Mouse (Mus musculus): ENCODE data around the gene Ptgfrn. TPM values are rescaled to one million over a fixed set of nuclear protein-coding genes. Genes with fewer than 3 reads are reported as not detected.

The Ptgfrn gene
- polyA plus RNA-seq, 1 experiment from 2014 or later, result 5.1 TPM

DNA sequence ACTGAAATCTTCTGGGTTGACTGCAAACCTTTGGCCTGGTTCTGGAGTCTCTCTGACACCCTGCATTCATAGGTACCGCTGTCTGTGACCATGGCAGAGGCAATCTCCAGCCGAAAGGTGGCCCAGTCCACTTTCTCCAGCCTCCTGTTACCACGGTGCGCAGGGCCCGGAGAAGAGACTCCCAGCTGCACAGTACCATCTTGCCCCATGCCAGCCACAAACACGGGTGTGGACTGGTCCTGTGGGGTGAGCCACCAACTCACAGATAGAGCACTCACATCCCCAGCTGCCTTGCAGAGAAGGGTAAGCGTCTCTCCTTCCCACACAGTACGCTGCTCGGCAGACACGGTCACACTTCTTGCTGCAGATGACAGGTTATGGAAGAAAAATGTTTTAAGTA lies 97.1 kb downstream of the Ptgfrn start:
- no peak overlapping the region for H3K27ac ChIP-seq (replicated peaks)
- no peak for ATAC-seq (ENCODE audit: extremely low read depth, insufficient number of reproducible peaks, low FRiP score, low TSS enrichment)
- H3K4me2 ChIP-seq, result no peak overlapping the region
- no peak overlapping the region for H3K9ac ChIP-seq
- H3K36me3 ChIP-seq, result no peaks in the 10 kb centered on the region
- H3K9me3 ChIP-seq, result no peaks in the 10 kb centered on the region
- WGBS, result 82% methylated on average over 10 of the region's 10 CpGs
- peaks cover 34% of the 10 kb centered on the region for H3K4me1 ChIP-seq
- H3K27me3 ChIP-seq (replicated peaks), result no peaks in the 10 kb centered on the region
- no peak overlapping the region for H3K4me3 ChIP-seq

DNA sequence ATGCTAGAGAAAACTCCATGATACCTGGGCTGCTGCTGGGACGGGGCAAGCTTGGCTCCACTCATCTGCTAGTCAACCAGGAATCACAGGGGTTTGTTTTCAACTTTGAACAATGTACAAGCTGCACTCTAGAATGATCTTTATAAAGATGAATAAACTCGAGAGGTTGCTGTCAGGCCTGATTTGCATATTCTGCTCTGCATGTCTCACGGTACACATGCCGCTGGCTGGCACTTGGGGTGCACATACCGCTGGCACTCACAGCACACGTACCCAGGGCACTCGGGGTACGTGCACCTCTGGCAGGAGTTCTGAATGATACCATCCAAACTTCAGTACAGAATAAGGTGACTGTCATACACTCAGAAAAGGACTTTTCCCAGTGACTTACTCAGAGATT lies 97.5 kb downstream of the Ptgfrn start:
- Histone ChIP-seq H3K9ac (no peak overlapping the region), H3K4me3 (no peak overlapping the region), H3K4me2 (no peak overlapping the region), H3K36me3 (no peaks in the 10 kb centered on the region), H3K27ac (replicated peaks) (peak overlapping the region; percentile 37; the same call in 1 of the 2 replicates), H3K9me3 (no peaks in the 10 kb centered on the region), H3K27me3 (replicated peaks) (no peaks in the 10 kb centered on the region), H3K4me1 (peaks cover 37% of the 10 kb centered on the region)
- 75% methylated on average over 8 of the region's 8 CpGs for WGBS
- ATAC-seq (ENCODE audit: extremely low read depth, insufficient number of reproducible peaks, low FRiP score, low TSS enrichment), result no peak

DNA sequence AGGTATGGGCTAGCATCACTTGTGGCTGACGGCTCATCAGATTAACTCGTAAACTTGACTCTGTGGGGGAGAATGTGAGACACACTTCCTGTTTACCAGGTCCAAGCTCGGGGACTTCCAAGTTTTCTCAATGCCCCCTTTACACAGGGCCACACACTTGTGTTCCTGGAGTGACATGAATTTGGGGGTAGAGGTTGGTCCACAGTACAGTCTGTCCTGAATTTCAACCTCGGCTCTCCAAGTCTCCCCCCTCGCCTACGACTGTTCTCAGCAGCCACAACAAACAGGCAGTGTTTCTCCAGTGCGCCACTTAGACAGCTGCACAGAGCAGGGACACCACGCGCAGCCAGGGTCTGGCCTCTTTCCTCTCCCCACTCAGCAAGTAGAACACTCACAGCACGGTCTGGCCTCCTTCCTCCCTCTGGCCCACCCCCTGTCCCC lies 97.9 kb downstream of the Ptgfrn start:
- H3K27ac ChIP-seq (replicated peaks), result peak overlapping the region; percentile 37

DNA sequence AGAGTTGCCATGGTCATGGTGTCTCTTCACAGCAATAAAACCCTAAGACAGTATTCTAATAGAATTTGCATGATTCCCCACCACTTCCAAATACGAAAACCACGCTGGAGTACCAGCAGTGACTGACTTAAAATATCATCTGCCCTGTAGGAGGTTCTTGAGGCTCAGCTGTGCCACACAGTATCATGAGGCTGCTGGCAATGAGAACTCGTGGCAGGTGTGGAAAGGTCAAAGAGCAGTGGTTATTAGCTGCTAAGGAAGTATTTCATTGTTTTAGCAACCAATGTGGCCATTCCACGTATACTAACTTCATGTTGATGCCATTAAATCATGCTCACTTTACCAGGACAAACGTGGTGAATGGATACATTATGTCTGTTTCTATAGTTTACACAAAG lies 98.9 kb downstream of the Ptgfrn start:
- H3K4me3 ChIP-seq, result no peak overlapping the region
- H3K27me3 ChIP-seq (replicated peaks), result no peaks in the 10 kb centered on the region
- no peaks in the 10 kb centered on the region for H3K36me3 ChIP-seq
- H3K9me3 ChIP-seq, result no peaks in the 10 kb centered on the region
- no peak overlapping the region for H3K27ac ChIP-seq (replicated peaks)
- peaks cover 46% of the 10 kb centered on the region for H3K4me1 ChIP-seq
- 74% methylated on average over 5 of the region's 5 CpGs for WGBS
- no peak overlapping the region for H3K4me2 ChIP-seq
- no peak overlapping the region for H3K9ac ChIP-seq
- ATAC-seq (ENCODE audit: extremely low read depth, insufficient number of reproducible peaks, low FRiP score, low TSS enrichment), result no peak

More for the DNA sequence above, 97.9 kb downstream of the Ptgfrn start:
- Histone ChIP-seq H3K4me2 (no peak overlapping the region), H3K9ac (no peak overlapping the region; the same call in 1 of the 2 replicates), H3K4me1 (peaks cover 42% of the 10 kb centered on the region), H3K9me3 (no peaks in the 10 kb centered on the region), H3K27me3 (replicated peaks) (no peaks in the 10 kb centered on the region), H3K36me3 (no peaks in the 10 kb centered on the region), H3K4me3 (no peak overlapping the region)
- no peak for ATAC-seq (ENCODE audit: extremely low read depth, insufficient number of reproducible peaks, low FRiP score, low TSS enrichment)
- 38% methylated on average over 10 of the region's 10 CpGs for WGBS

DNA sequence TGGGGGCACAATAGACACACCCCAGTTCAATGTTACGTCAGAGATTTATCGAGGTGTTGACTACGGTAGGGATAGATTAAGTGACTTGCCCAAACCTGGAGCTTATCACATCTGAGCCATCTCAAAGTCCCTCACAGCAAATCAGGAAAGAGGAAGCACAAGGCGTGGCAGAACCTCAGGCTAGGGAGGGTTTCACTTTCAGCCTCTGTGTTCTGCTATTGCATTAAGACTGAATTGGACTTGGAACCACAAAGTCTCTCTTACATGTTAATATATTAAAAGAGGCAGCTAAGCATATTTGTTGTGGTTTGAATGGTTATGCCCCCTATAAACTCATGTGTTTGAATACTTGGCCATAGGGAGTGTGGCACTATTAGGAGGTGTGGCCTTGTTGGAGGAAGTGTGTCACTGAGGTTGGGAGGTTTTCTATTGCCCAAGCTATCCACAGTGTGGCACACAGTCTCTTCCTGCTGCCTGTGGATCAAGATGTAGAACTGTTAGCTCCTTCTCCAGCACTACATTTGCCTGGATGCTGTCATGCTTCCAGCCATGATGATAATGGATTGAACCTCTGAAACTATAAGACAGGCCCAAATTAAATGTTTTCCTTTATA lies 99.4 kb downstream of the Ptgfrn start:
- Histone ChIP-seq H3K27me3 (replicated peaks) (no peaks in the 10 kb centered on the region), H3K4me2 (no peak overlapping the region), H3K9ac (no peak overlapping the region), H3K4me3 (no peak overlapping the region), H3K27ac (replicated peaks) (no peak overlapping the region), H3K36me3 (no peaks in the 10 kb centered on the region), H3K9me3 (no peaks in the 10 kb centered on the region), H3K4me1 (peaks cover 45% of the 10 kb centered on the region)
- ATAC-seq (ENCODE audit: extremely low read depth, insufficient number of reproducible peaks, low FRiP score, low TSS enrichment), result no peak
- WGBS, result 86% methylated on average over 4 of the region's 4 CpGs

DNA sequence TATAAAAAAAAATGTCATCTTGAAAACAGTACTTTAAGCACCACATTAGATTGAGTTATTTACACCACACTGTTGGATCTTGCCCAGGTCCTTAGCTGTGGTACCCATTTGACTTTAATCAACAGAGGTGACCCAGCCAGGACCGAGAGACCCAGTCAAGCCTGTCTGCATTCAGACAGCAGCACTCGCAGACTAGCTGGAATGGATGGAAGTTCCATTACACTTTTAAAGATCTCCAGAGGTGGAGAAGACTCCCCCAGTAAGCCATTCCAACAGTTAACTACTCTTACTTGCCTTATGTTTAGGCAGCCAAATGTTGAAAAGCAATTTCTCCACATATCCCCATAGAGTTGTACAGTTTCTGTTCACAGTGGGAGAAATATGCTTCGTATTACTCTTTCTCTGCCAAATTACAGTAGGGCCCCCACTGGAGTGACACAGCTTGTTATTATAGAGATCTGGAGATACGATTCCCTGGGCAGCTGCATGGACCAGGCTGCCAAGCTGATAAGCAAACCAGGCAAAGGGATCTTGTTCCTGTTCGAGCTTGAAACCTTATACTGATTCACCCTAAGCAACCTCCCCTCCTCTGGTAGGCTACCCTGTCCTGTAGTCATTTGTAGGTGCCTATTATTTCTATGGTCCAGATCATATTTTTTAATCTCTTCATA lies 102.8 kb downstream of the Ptgfrn start:
- H3K4me1 ChIP-seq, result peaks cover 31% of the 10 kb centered on the region
- H3K27me3 ChIP-seq (replicated peaks), result no peaks in the 10 kb centered on the region
- H3K9me3 ChIP-seq, result no peaks in the 10 kb centered on the region
- ATAC-seq (ENCODE audit: extremely low read depth, insufficient number of reproducible peaks, low FRiP score, low TSS enrichment), result no peak
- no peak overlapping the region for H3K4me2 ChIP-seq
- H3K4me3 ChIP-seq, result no peak overlapping the region
- no peak overlapping the region for H3K27ac ChIP-seq (replicated peaks)
- H3K36me3 ChIP-seq, result 0 out of 2 replicates have a peak, but pooled peaks cover 2% of the 10 kb centered on the region
- 46% methylated on average over 5 of the region's 5 CpGs for WGBS
- no peak overlapping the region for H3K9ac ChIP-seq

DNA sequence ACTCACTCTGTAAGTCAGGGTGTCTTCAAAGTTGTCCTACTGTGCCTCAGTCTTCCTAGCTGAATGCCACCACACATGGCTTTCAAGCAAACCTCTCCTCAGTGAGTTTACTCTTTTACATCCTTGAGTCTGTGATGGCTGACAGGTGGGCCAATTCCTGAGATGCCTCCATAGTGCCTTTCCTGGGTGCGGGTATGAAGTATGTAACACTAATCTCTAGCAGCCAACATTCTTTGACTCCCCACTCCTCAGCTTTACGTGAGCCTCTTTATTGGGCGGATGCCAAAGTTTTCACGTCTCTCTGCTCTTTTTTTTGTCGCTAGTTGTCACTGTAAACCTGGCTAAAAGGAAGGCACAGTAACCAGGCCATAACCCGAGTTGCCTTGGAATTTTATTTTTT lies 104.7 kb downstream of the Ptgfrn start:
- Histone ChIP-seq H3K27ac (replicated peaks) (no peak overlapping the region), H3K4me1 (peaks cover 24% of the 10 kb centered on the region)
- 45% methylated on average over 6 of the region's 6 CpGs for WGBS

DNA sequence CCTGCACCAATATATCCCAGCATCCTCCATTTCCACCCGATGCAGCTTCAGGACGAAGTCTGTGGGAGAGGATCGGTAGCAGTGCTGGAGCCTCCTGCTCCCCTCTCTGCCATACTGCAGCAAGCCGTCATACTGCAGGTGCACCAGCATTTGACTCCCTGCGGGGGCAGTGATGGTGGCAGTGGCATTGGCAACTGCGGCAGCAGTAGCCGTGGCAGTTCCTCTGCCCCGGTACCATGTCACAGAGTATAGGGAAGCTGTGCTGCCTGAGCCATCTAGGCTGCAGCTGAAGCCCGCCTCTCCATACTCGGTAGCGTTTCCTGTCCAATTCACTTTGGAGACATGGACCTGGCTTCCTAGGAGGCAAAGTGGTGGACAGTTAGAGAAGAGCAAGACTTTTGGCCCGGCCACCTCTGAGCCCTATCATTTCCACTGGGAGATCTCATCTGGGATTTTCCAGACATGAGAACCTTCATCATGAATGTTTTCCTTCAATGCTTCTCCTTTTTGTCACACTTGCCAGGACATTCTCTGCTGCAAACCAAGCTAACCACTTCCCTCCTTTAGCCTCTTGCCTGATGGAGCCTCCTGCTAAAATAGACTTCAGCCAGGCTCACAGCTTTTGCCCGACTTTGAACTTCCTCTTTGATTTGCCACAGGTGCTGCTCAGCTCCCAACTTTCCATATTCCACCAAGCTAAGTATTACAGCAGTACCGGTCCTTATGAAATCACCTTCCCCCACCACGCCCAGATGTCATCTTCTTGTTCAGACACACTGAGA lies 106.3 kb downstream of the Ptgfrn start:
- H3K27ac ChIP-seq (replicated peaks), result no peak overlapping the region
- H3K4me1 ChIP-seq, result peaks cover 30% of the 10 kb centered on the region
- WGBS, result 84% methylated on average over 15 of the region's 15 CpGs

More for the DNA sequence above, 104.7 kb downstream of the Ptgfrn start:
- H3K9me3 ChIP-seq, result no peaks in the 10 kb centered on the region
- ATAC-seq (ENCODE audit: extremely low read depth, insufficient number of reproducible peaks, low FRiP score, low TSS enrichment), result no peak
- H3K4me3 ChIP-seq, result no peak overlapping the region
- H3K36me3 ChIP-seq, result 0 out of 2 replicates have a peak, but pooled peaks cover 2% of the 10 kb centered on the region
- H3K9ac ChIP-seq, result no peak overlapping the region
- H3K4me2 ChIP-seq, result no peak overlapping the region
- H3K27me3 ChIP-seq (replicated peaks), result no peaks in the 10 kb centered on the region

DNA sequence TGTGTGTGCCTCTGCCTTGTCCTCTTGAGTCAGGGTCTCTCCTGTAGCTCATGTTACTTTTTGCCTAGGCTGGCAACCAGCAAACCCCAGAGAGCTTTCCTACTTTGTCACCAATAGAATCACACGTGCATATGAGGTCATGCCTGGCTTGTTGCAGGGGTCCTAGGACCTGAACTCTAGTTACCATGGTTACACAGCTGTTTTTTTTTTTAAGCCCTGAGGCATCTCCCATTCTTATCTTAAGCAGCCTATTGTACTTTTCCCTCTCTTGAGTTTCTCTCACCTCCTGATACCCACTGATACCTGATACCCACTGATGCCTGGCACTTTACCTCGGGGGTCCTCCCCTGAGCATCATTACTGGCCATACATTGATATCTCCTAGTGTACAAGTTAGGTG lies 110.3 kb downstream of the Ptgfrn start:
- no peak for ATAC-seq (ENCODE audit: extremely low read depth, insufficient number of reproducible peaks, low FRiP score, low TSS enrichment)
- Histone ChIP-seq H3K36me3 (0 out of 2 replicates have a peak, but pooled peaks cover 2% of the 10 kb centered on the region), H3K27me3 (replicated peaks) (no peaks in the 10 kb centered on the region), H3K9ac (no peak overlapping the region), H3K4me1 (peaks cover 27% of the 10 kb centered on the region), H3K27ac (replicated peaks) (no peak overlapping the region), H3K4me3 (no peak overlapping the region), H3K4me2 (no peak overlapping the region), H3K9me3 (no peaks in the 10 kb centered on the region)
- 28% methylated on average over 2 of the region's 2 CpGs for WGBS

More for the DNA sequence above, 106.3 kb downstream of the Ptgfrn start:
- Histone ChIP-seq H3K9me3 (no peaks in the 10 kb centered on the region), H3K27me3 (replicated peaks) (no peaks in the 10 kb centered on the region), H3K4me3 (no peak overlapping the region), H3K4me2 (no peak overlapping the region), H3K9ac (no peak overlapping the region), H3K36me3 (0 out of 2 replicates have a peak, but pooled peaks cover 2% of the 10 kb centered on the region)
- no peak for ATAC-seq (ENCODE audit: extremely low read depth, insufficient number of reproducible peaks, low FRiP score, low TSS enrichment)

DNA sequence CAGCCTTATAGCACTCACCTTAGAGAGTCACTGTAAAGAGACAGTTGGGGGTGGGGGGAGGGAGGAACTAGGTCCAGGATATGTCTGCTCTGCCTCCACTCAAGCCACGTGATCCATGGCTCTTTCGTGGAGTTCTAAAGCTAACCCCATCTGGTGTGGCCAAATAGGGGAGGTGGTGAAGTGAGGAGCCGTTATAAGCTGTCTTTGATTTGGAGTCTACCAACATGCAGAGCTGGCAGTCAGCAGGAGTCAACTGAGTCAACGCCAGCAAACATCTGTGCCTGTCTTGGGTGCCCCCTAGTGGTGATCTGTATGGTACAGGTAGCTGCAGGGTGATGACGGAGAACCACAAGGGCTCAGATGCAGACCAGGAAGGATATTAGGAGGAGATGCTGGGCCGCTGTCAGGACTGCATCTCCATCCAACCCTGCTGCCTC lies 111.2 kb downstream of the Ptgfrn start:
- Histone ChIP-seq H3K27ac (replicated peaks) (no peak overlapping the region), H3K4me2 (peak overlapping the region; percentile 15; the same call in 1 of the 2 replicates), H3K9me3 (no peaks in the 10 kb centered on the region), H3K4me3 (no peak overlapping the region), H3K36me3 (0 out of 2 replicates have a peak, but pooled peaks cover 2% of the 10 kb centered on the region), H3K27me3 (replicated peaks) (no peaks in the 10 kb centered on the region), H3K9ac (no peak overlapping the region), H3K4me1 (peaks cover 33% of the 10 kb centered on the region)
- no peak; the same call in 1 of the 2 replicates for ATAC-seq (ENCODE audit: extremely low read depth, insufficient number of reproducible peaks, low FRiP score, low TSS enrichment)
- WGBS, result 14% methylated on average over 6 of the region's 6 CpGs

All from heart, embryonic 13.5 days (tissue).